Mouse (Mus musculus): ENCODE data around the gene Per2. TPM values are rescaled to one million over a fixed set of nuclear protein-coding genes. Genes with fewer than 3 reads are reported as not detected.

Per2 gene
- 16.8 to 33.2 TPM (median 23.9 TPM) in 4 replicates for total RNA-seq (2023; ENCODE audit: inconsistent age)

DNA sequence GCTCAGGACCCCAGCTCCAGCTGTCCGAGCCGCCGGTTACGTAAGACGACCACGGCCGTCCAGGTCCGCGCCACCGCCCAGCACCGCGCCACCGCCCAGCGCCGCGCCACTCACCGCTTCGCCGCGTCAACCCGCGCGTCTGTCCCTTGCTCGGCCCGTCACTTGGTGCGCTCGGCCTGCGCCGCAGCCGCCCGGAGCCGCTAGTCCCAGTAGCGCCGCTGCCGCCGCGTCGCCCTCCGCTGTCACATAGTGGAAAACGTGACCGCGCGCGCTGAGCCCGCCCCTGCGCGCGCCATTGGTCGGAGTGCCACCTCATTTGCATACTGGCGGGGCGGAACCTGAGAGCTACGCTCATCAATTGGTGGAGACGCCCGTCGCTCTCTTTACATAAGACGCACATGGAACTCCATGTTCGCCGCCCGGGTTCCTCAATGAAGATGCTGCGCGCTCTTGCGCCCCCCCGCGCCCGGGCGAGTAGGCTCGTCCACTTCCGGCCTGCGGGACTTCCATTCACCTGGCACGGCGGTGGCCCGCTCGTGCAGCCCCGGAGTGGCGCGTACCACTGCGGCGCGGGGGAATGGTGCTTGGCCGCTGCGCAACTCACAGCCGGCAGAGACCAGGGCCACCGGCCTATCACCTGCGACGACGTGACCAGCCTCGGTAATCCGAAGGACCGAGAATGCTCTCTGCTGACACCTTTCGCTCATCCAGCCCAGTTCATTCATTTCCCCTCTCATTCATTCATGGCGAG, at the start of gene Per2:
Gene Per2, minus strand, starts transcription at position 266 of the 751 bp plus-strand sequence.

DNA sequence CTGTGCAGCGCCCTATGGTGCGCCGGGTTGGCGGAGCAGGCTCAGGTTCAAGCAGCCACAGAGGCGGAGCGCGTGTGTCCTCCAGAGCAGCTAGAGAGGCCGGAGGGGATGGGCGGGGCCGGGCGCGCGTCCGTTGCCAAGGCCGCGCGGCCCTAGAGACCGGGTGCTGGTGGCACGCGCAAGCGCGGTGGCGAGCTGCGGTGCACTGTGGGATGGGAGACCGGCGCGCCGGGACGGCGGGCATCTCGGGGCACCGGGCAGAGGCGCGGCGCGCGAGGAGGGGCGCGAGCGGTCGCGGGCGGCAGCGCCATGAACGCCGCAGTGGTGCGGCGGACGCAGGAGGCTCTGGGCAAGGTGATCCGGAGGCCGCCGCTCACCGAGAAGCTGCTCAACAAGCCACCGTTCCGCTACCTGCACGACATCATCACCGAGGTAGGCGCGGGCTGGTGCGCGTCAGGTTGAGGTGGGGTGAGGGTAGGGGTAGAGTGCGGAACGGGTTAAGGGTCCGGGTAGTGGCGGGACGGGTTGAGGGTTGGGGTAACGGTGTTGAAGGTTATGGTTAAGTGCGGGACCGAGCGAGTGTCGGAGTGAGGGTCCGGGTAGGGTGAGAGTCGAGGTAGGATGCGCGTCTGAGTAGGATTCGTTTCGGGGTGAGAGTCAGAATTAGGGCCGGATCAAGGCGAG, 35.5 kb upstream of the Per2 start, which contains the start of gene Traf3ip1:
Gene Traf3ip1, plus strand, starts transcription at position 191 of the 684 bp plus-strand sequence.

DNA sequence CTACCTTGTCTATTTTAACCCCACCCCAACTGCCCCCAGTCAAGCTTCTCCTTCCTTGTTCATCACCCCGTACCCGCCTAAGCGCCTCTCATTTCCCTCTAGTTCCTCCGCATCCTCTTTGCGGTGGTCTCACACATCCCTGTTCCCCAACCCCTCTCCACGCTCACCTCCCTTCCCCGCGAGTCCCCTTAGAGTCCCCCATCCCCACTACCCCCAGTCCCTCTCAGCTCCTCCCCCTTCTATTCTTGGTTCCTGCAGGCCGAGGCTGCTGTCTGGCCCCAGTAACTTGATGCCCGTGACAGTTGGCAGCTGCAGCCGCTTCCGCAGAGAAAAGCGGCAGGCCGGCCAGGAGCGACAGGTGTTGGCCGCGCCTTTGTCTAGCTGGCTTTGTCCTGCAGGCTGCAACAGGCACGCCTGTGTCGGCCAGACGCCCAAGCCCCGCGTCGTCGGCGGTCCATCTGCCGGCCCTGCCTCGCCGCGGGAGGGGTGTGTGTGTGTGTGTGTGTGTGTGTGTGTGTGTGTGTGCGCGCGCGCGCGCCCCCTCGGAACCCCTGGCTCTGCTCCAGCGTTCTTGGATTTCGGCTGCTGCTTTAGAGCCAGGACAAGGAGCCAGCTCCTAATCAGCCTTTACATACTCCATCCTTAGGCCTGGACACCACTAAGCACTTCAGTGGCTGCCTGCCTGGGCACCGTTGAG, 45.1 kb downstream of the Per2 start, which contains the start of gene Hes6:
Gene Hes6, minus strand, starts transcription at position 141 of the 697 bp plus-strand sequence.

DNA sequence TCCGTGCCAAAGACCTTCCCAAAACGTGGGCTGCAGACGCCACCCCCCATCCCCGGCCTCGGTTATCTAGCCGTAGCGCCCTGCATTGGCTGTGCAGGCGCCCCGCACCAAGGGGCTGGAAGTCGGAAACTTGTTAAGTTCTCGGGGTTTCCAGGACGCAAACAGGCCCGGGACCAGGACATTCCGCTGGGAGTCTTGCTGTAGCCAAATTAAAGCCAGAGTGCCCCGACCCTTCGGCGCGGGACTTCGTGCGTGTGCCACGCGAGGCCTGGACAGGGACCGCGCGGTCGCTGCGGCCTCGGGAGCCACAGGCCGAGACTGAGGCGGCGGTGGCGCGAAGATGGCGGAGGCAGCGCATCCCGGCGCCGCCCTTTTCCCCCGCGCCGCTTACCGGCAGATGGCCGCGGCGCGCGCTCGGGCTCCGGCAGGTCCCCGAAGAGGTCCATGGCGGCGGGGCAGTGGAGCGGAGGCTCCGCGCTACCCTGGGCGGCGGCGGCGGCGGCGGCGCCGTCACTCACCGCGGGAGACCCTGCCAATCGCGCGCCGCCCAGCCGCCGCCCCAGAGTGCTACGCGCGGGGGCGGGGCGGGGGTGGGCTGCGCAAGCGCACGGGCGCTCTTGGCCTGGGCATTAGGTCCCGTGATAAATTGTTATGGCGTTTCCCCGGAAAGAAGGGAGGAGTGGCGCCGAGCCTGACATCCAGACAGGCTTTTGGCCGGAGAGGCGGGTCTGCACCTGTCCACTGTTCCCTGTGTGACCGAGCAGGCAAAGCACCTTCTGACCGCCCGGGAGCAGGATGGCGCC, 60.7 kb downstream of the Per2 start, which contains the start of gene Ilkap:
Gene Ilkap, minus strand, starts transcription at position 556 of the 803 bp plus-strand sequence.

DNA sequence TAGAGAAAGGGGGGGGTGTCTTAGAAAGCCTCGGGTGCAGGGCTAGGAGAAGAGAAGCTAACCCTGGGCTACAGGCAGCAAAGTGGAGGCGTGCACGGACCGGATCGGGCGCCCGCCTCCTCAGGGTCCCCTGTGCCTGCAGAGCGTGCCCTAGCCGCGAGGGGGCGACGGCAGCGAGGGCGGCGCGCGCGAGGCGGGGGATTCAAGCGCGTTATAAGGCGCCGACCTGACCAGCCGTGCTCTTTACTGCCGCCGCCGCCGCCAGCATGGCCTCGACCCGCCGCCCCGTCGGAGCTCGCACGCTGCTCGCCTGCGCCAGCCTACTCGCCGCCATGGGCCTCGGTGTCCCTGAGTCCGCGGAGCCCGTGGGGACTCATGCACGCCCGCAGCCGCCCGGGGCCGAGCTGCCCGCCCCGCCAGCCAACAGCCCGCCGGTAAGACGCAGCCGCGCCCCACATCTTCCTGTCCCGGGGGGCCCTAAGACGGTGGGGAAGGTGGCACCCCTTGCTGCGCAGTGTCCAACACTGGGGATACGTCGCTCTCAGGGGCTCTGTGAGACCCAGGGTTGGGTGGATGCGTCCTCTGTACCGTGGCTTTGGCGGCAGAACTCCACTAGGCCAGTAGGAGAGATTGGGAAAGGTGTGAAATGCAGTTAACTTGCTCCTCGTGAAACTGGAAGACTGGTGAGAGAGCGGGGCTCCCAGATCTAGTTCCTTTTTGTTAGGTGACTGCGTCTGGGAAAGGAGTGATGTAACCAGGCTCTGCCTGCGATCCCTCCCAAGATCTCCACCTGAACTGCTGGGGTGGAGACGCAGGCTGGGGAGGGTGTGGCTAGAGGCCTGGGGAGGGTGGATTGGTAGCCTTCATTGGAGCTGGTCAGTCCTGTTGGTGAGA, 92.7 kb downstream of the Per2 start, which contains the start of gene Erfe:
Gene Erfe, plus strand, starts transcription at position 216 of the 894 bp plus-strand sequence.

Other genes starting within 250 kb of the Per2 start
- gene Ube2f, start 209.0 kb downstream of the Per2 start, total RNA-seq (2023; ENCODE audit: inconsistent age): 49.8 to 62.2 TPM (median 57.1 TPM) in 4 replicates
- 24.4 to 31.8 TPM (median 31.3 TPM) in 4 replicates for gene Scly, start 161.0 kb downstream of the Per2 start, total RNA-seq (2023; ENCODE audit: inconsistent age)
- 0.19 TPM in 1 of 4 replicates, not detected in the others for gene Espnl, start 137.2 kb downstream of the Per2 start, total RNA-seq (2023; ENCODE audit: inconsistent age)
- not detected in 4 replicates for gene Klhl30, start 108.3 kb downstream of the Per2 start, total RNA-seq (2023; ENCODE audit: inconsistent age)
- gene Erfe, start 92.9 kb downstream of the Per2 start, total RNA-seq (2023; ENCODE audit: inconsistent age): not detected in 4 replicates
- 110 to 118 TPM (median 114 TPM) in 4 replicates for gene Ilkap, start 60.5 kb downstream of the Per2 start, total RNA-seq (2023; ENCODE audit: inconsistent age)
- gene Hes6, start 45.3 kb downstream of the Per2 start, total RNA-seq (2023; ENCODE audit: inconsistent age): 32.1 to 42.0 TPM (median 36.4 TPM) in 4 replicates
- 7.1 to 9.6 TPM (median 8.4 TPM) in 4 replicates for gene Traf3ip1, start 35.3 kb upstream of the Per2 start, total RNA-seq (2023; ENCODE audit: inconsistent age)
- 11.6 to 16.5 TPM (median 15.1 TPM) in 4 replicates for gene Asb1, start 81.2 kb upstream of the Per2 start, total RNA-seq (2023; ENCODE audit: inconsistent age)